Mouse (Mus musculus): Measurements from ENCODE around the gene Ctnna3.

The Ctnna3 gene

GRCm38 (mm10) chr10:63768871-63769270 lies 339.0 kb downstream of the Ctnna3 start:
- no peak for DNase-seq

- DNase-seq: no peak
Measured at GRCm38 (mm10) chr10:63771656-63772055, 341.8 kb downstream of the Ctnna3 start.

GRCm38 (mm10) chr10:63772074-63772473 lies 342.2 kb downstream of the Ctnna3 start:
- no peak for DNase-seq

GRCm38 (mm10) chr10:63781948-63782347 lies 352.1 kb downstream of the Ctnna3 start:
- DNase-seq: no peak

- no peak for DNase-seq
Measured at GRCm38 (mm10) chr10:63784808-63785535, 355.1 kb downstream of the Ctnna3 start.

GRCm38 (mm10) chr10:63786390-63786789 lies 356.5 kb downstream of the Ctnna3 start:
- no peak for DNase-seq

GRCm38 (mm10) chr10:63803909-63804308 lies 374.0 kb downstream of the Ctnna3 start:
- peak; percentile 42 for DNase-seq

- no peak for DNase-seq
Measured at GRCm38 (mm10) chr10:63805551-63805950, 375.7 kb downstream of the Ctnna3 start.

GRCm38 (mm10) chr10:63806254-63806653 lies 376.4 kb downstream of the Ctnna3 start:
- DNase-seq: no peak

- no peak for DNase-seq
Measured at GRCm38 (mm10) chr10:63810043-63810617, 380.2 kb downstream of the Ctnna3 start.

- peak; percentile 43 for DNase-seq
Measured at GRCm38 (mm10) chr10:63839011-63839410, 409.1 kb downstream of the Ctnna3 start.

GRCm38 (mm10) chr10:63851946-63852345 lies 422.0 kb downstream of the Ctnna3 start:
- no peak for DNase-seq

- no peak for DNase-seq
Measured at GRCm38 (mm10) chr10:63869123-63869522, 439.2 kb downstream of the Ctnna3 start.

- peak; percentile 10 for DNase-seq
Measured at GRCm38 (mm10) chr10:63880462-63880903, 450.6 kb downstream of the Ctnna3 start.

GRCm38 (mm10) chr10:63886449-63887088 lies 456.7 kb downstream of the Ctnna3 start:
- DNase-seq: no peak

GRCm38 (mm10) chr10:63894612-63895011 lies 464.7 kb downstream of the Ctnna3 start:
- no peak for DNase-seq

- DNase-seq: no peak
Measured at GRCm38 (mm10) chr10:63899891-63900290, 470.0 kb downstream of the Ctnna3 start.

GRCm38 (mm10) chr10:63908878-63909277 lies 479.0 kb downstream of the Ctnna3 start:
- DNase-seq: no peak

- no peak for DNase-seq
Measured at GRCm38 (mm10) chr10:63927334-63927733, 497.4 kb downstream of the Ctnna3 start, which contains the start of gene Gm10118. TSS of gene Gm10118 (minus strand) at chr10:63927434.

GRCm38 (mm10) chr10:63933946-63934345 lies 504.0 kb downstream of the Ctnna3 start:
- no peak for DNase-seq

- no peak for DNase-seq
Measured at GRCm38 (mm10) chr10:63945534-63945933, 515.6 kb downstream of the Ctnna3 start.

GRCm38 (mm10) chr10:63947266-63947665 lies 517.4 kb downstream of the Ctnna3 start:
- DNase-seq: peak; percentile 57

- DNase-seq: no peak
Measured at GRCm38 (mm10) chr10:63950867-63951266, 521.0 kb downstream of the Ctnna3 start.

GRCm38 (mm10) chr10:63951481-63951880 lies 521.6 kb downstream of the Ctnna3 start:
- DNase-seq: no peak
